Mouse (Mus musculus): ENCODE results near the gene Olfr683. TPM values are rescaled to one million over a fixed set of nuclear protein-coding genes. Genes with fewer than 3 reads are reported as not detected.
"Not testable (repeated sequence)": the region's sequence is repeated elsewhere in the genome, so short reads cannot be mapped to it uniquely, and the experiment has no call there.

Gene Olfr683
- polyA plus RNA-seq (2014; fragmentation: Nextera tagmentation; extraction: Ambion mirVana), result not detected in 2 replicates

- no peaks in the 10 kb centered on the region for H3K27me3 ChIP-seq (ENCODE audit: control insufficient read depth, insufficient read depth, low read length)
- no peak within 1 kb of the TSS for H3K4me2 ChIP-seq (ENCODE audit: low read depth)
- H3K9ac ChIP-seq (ENCODE audit: low read length), result no peak within 1 kb of the TSS
- ATAC-seq (ENCODE audit: insufficient read depth, low FRiP score, low TSS enrichment) (no peak), DNase-seq (ENCODE audit: low spot score) (no peak)
- H3K36me3 ChIP-seq (ENCODE audit: control insufficient read depth, insufficient read depth, low read length), result no peaks in the 10 kb centered on the region
- 66% methylated on average over 1 of the region's 1 CpGs for WGBS
- no peaks in the 10 kb centered on the region for H3K4me1 ChIP-seq (ENCODE audit: control insufficient read depth, insufficient read depth, low read length)
- no peaks in the 10 kb centered on the region for H3K9me3 ChIP-seq (ENCODE audit: control insufficient read depth, low read length)
- no peak within 1 kb of the TSS for H3K4me3 ChIP-seq (ENCODE audit: low read depth, low read length)
- H3K27ac ChIP-seq (ENCODE audit: low read depth, low read length), result no peak within 1 kb of the TSS
Observed at GRCm38 (mm10) chr7:105146912-105147311, at the start of gene Olfr683. Gene Olfr683, minus strand, starts transcription at chr7:105147012.

- Histone ChIP-seq H3K9me3 (ENCODE audit: control insufficient read depth, low read length) (no peaks in the 10 kb centered on the region), H3K36me3 (ENCODE audit: control insufficient read depth, insufficient read depth, low read length) (no peaks in the 10 kb centered on the region), H3K4me3 (ENCODE audit: low read depth, low read length) (no peak within 1 kb of the TSS), H3K27me3 (ENCODE audit: control insufficient read depth, insufficient read depth, low read length) (no peaks in the 10 kb centered on the region), H3K9ac (ENCODE audit: low read length) (no peak within 1 kb of the TSS), H3K27ac (ENCODE audit: low read depth, low read length) (no peak within 1 kb of the TSS), H3K4me2 (ENCODE audit: low read depth) (no peak within 1 kb of the TSS), H3K4me1 (ENCODE audit: control insufficient read depth, insufficient read depth, low read length) (no peaks in the 10 kb centered on the region)
- DNase-seq (ENCODE audit: low spot score) (no peak), ATAC-seq (ENCODE audit: insufficient read depth, low FRiP score, low TSS enrichment) (no peak)
- WGBS, result 77% methylated on average over 1 of the region's 1 CpGs
Observed at GRCm38 (mm10) chr7:105185912-105186311, 39.1 kb upstream of the Olfr683 start, which contains the start of gene Olfr685. Gene Olfr685, minus strand, starts transcription at chr7:105186012.

GRCm38 (mm10) chr7:105170773-105171172, 24.0 kb upstream of the Olfr683 start:
- H3K4me1 ChIP-seq (ENCODE audit: control insufficient read depth, insufficient read depth, low read length), result no peaks in the 10 kb centered on the region
- no peaks in the 10 kb centered on the region for H3K9me3 ChIP-seq (ENCODE audit: control insufficient read depth, low read length)
- H3K4me3 ChIP-seq (ENCODE audit: low read depth, low read length), result no peak overlapping the region
- no peak for DNase-seq (ENCODE audit: low spot score)
- H3K27me3 ChIP-seq (ENCODE audit: control insufficient read depth, insufficient read depth, low read length), result no peaks in the 10 kb centered on the region
- H3K9ac ChIP-seq (ENCODE audit: low read length), result no peak overlapping the region
- no peak for ATAC-seq (ENCODE audit: insufficient read depth, low FRiP score, low TSS enrichment)
- no peak overlapping the region for H3K27ac ChIP-seq (ENCODE audit: low read depth, low read length)
- no peaks in the 10 kb centered on the region for H3K36me3 ChIP-seq (ENCODE audit: control insufficient read depth, insufficient read depth, low read length)
- WGBS, result 54% methylated on average over 4 of the region's 4 CpGs
- H3K4me2 ChIP-seq (ENCODE audit: low read depth), result no peak overlapping the region

GRCm38 (mm10) chr7:105163553-105163952, 16.7 kb upstream of the Olfr683 start, which contains the start of gene Olfr684:
Gene Olfr684, minus strand, starts transcription at chr7:105163653.
- no peak for DNase-seq (ENCODE audit: low spot score)
- H3K27ac ChIP-seq (ENCODE audit: low read depth, low read length), result no peak within 1 kb of the TSS
- H3K9ac ChIP-seq (ENCODE audit: low read length), result no peak within 1 kb of the TSS
- H3K9me3 ChIP-seq (ENCODE audit: control insufficient read depth, low read length), result no peaks in the 10 kb centered on the region
- no peak within 1 kb of the TSS for H3K4me2 ChIP-seq (ENCODE audit: low read depth)
- H3K36me3 ChIP-seq (ENCODE audit: control insufficient read depth, insufficient read depth, low read length), result no peaks in the 10 kb centered on the region
- 63% methylated on average over 1 of the region's 1 CpGs for WGBS
- no peaks in the 10 kb centered on the region for H3K4me1 ChIP-seq (ENCODE audit: control insufficient read depth, insufficient read depth, low read length)
- no peak for ATAC-seq (ENCODE audit: insufficient read depth, low FRiP score, low TSS enrichment)
- H3K4me3 ChIP-seq (ENCODE audit: low read depth, low read length), result no peak within 1 kb of the TSS
- no peaks in the 10 kb centered on the region for H3K27me3 ChIP-seq (ENCODE audit: control insufficient read depth, insufficient read depth, low read length)

- Histone ChIP-seq H3K4me2 (ENCODE audit: low read depth) (no peak overlapping the region), H3K27me3 (ENCODE audit: control insufficient read depth, insufficient read depth, low read length) (no peaks in the 10 kb centered on the region), H3K36me3 (ENCODE audit: control insufficient read depth, insufficient read depth, low read length) (no peaks in the 10 kb centered on the region), H3K4me3 (ENCODE audit: low read depth, low read length) (no peak overlapping the region), H3K4me1 (ENCODE audit: control insufficient read depth, insufficient read depth, low read length) (no peaks in the 10 kb centered on the region), H3K9ac (ENCODE audit: low read length) (no peak overlapping the region), H3K9me3 (ENCODE audit: control insufficient read depth, low read length) (no peaks in the 10 kb centered on the region), H3K27ac (ENCODE audit: low read depth, low read length) (no peak overlapping the region)
- 85% methylated on average over 2 of the region's 2 CpGs for WGBS
- ATAC-seq (ENCODE audit: insufficient read depth, low FRiP score, low TSS enrichment) (no peak), DNase-seq (ENCODE audit: low spot score) (no peak)
Observed at GRCm38 (mm10) chr7:105141275-105141674, 5.5 kb downstream of the Olfr683 start.

GRCm38 (mm10) chr7:105116536-105116935, 30.3 kb downstream of the Olfr683 start, which contains the start of gene Olfr681:
Gene Olfr681, plus strand, starts transcription at chr7:105116836.
- H3K27ac ChIP-seq (ENCODE audit: low read depth, low read length), result no peak within 1 kb of the TSS
- no peaks in the 10 kb centered on the region for H3K36me3 ChIP-seq (ENCODE audit: control insufficient read depth, insufficient read depth, low read length)
- DNase-seq (ENCODE audit: low spot score), result no peak
- no peak within 1 kb of the TSS for H3K4me3 ChIP-seq (ENCODE audit: low read depth, low read length)
- ATAC-seq (ENCODE audit: insufficient read depth, low FRiP score, low TSS enrichment), result no peak
- no peaks in the 10 kb centered on the region for H3K27me3 ChIP-seq (ENCODE audit: control insufficient read depth, insufficient read depth, low read length)
- H3K9ac ChIP-seq (ENCODE audit: low read length), result no peak within 1 kb of the TSS
- H3K9me3 ChIP-seq (ENCODE audit: control insufficient read depth, low read length), result no peaks in the 10 kb centered on the region
- no peaks in the 10 kb centered on the region for H3K4me1 ChIP-seq (ENCODE audit: control insufficient read depth, insufficient read depth, low read length)
- no peak within 1 kb of the TSS for H3K4me2 ChIP-seq (ENCODE audit: low read depth)

- not testable (repeated sequence) for H3K27ac ChIP-seq (ENCODE audit: low read depth, low read length); H3K4me3 ChIP-seq (ENCODE audit: low read depth, low read length); H3K9me3 ChIP-seq (ENCODE audit: control insufficient read depth, low read length); H3K4me2 ChIP-seq (ENCODE audit: low read depth); H3K27me3 ChIP-seq (ENCODE audit: control insufficient read depth, insufficient read depth, low read length); DNase-seq (ENCODE audit: low spot score); H3K36me3 ChIP-seq (ENCODE audit: control insufficient read depth, insufficient read depth, low read length); H3K9ac ChIP-seq (ENCODE audit: low read length); ATAC-seq (ENCODE audit: insufficient read depth, low FRiP score, low TSS enrichment); H3K4me1 ChIP-seq (ENCODE audit: control insufficient read depth, insufficient read depth, low read length)
Observed at GRCm38 (mm10) chr7:105092717-105093116, 54.1 kb downstream of the Olfr683 start, which contains the start of gene Olfr680-ps1. Gene Olfr680-ps1, minus strand, starts transcription at chr7:105092817.

Other genes starting within 250 kb of the Olfr683 start
- not detected in 2 replicates for gene Olfr667, start 225.5 kb downstream of the Olfr683 start, polyA plus RNA-seq (2014; fragmentation: Nextera tagmentation; extraction: Ambion mirVana)
- gene Olfr668, start 219.0 kb downstream of the Olfr683 start, polyA plus RNA-seq (2014; fragmentation: Nextera tagmentation; extraction: Ambion mirVana), result not detected in 2 replicates
- not detected in 2 replicates for gene Olfr669, start 212.8 kb downstream of the Olfr683 start, polyA plus RNA-seq (2014; fragmentation: Nextera tagmentation; extraction: Ambion mirVana)
- not detected in 2 replicates for gene Olfr670, start 184.4 kb downstream of the Olfr683 start, polyA plus RNA-seq (2014; fragmentation: Nextera tagmentation; extraction: Ambion mirVana)
- not detected in 2 replicates for gene Olfr671, start 167.9 kb downstream of the Olfr683 start, polyA plus RNA-seq (2014; fragmentation: Nextera tagmentation; extraction: Ambion mirVana)
- not detected in 2 replicates for gene Olfr672, start 145.0 kb downstream of the Olfr683 start, polyA plus RNA-seq (2014; fragmentation: Nextera tagmentation; extraction: Ambion mirVana)
- gene Olfr675, start 118.6 kb downstream of the Olfr683 start, polyA plus RNA-seq (2014; fragmentation: Nextera tagmentation; extraction: Ambion mirVana), result not detected in 2 replicates
- not detected in 2 replicates for gene Olfr676, start 114.3 kb downstream of the Olfr683 start, polyA plus RNA-seq (2014; fragmentation: Nextera tagmentation; extraction: Ambion mirVana)
- not detected in 2 replicates for gene Olfr677, start 95.6 kb downstream of the Olfr683 start, polyA plus RNA-seq (2014; fragmentation: Nextera tagmentation; extraction: Ambion mirVana)
- not detected in 2 replicates for gene Olfr678, start 82.5 kb downstream of the Olfr683 start, polyA plus RNA-seq (2014; fragmentation: Nextera tagmentation; extraction: Ambion mirVana)
- gene Olfr679, start 65.8 kb downstream of the Olfr683 start, polyA plus RNA-seq (2014; fragmentation: Nextera tagmentation; extraction: Ambion mirVana), result not detected in 2 replicates
- gene Olfr680-ps1, start 54.2 kb downstream of the Olfr683 start, polyA plus RNA-seq (2014; fragmentation: Nextera tagmentation; extraction: Ambion mirVana), result not detected in 2 replicates
- not detected in 2 replicates for gene Olfr681, start 30.2 kb downstream of the Olfr683 start, polyA plus RNA-seq (2014; fragmentation: Nextera tagmentation; extraction: Ambion mirVana)
- not detected in 2 replicates for gene Olfr684, start 16.6 kb upstream of the Olfr683 start, polyA plus RNA-seq (2014; fragmentation: Nextera tagmentation; extraction: Ambion mirVana)
- gene Olfr685, start 39.0 kb upstream of the Olfr683 start, polyA plus RNA-seq (2014; fragmentation: Nextera tagmentation; extraction: Ambion mirVana), result not detected in 2 replicates
- gene Olfr686, start 60.5 kb upstream of the Olfr683 start, polyA plus RNA-seq (2014; fragmentation: Nextera tagmentation; extraction: Ambion mirVana), result not detected in 2 replicates
- gene Olfr688, start 141.1 kb upstream of the Olfr683 start, polyA plus RNA-seq (2014; fragmentation: Nextera tagmentation; extraction: Ambion mirVana), result not detected in 2 replicates
- not detected in 2 replicates for gene Olfr689, start 164.2 kb upstream of the Olfr683 start, polyA plus RNA-seq (2014; fragmentation: Nextera tagmentation; extraction: Ambion mirVana)
- not detected in 2 replicates for gene Olfr690, start 187.1 kb upstream of the Olfr683 start, polyA plus RNA-seq (2014; fragmentation: Nextera tagmentation; extraction: Ambion mirVana)
- not detected in 2 replicates for gene Olfr691, start 195.3 kb upstream of the Olfr683 start, polyA plus RNA-seq (2014; fragmentation: Nextera tagmentation; extraction: Ambion mirVana)
- not detected in 2 replicates for gene Olfr692, start 221.2 kb upstream of the Olfr683 start, polyA plus RNA-seq (2014; fragmentation: Nextera tagmentation; extraction: Ambion mirVana)
- gene Gm5901, start 228.0 kb upstream of the Olfr683 start, polyA plus RNA-seq (2014; fragmentation: Nextera tagmentation; extraction: Ambion mirVana), result not detected in 2 replicates